Mouse (Mus musculus): ENCODE measurements around the gene Cand1.

The Cand1 gene

DNA sequence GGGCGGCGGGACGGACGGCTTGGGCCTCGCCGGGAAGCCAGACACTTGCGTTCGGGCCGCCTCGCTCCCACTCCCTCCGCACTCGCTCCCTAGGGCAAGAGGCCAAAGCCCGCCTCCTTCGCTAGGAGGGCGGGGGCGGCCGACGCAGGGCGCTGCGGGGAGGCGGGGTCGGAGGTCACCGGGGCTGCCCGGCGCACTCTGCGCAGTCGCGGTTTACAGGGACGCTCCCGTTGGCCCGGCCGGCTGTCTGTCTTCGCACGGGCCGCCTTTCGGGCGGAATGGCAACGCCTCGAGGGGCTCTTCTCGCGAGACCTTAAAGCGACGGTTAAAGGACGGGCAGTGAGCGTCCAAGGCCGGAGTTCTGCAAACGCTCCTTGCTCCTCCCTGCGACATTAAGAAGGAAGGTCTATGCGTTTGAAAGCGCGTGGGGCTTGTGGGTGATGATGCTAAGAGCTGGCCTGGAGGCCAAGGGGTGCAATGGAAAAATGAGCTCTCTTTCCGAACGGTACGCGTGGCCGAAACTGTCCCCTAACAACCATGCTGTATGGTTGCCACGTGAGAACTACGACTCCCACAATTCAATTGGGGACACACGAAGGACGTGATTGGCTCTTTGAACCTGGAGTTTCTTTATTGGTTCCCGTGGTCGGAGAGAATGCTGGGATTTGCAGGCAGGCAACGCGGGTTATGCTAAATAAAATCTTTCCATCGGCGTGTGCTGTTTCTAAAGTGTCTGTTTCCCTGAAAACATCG lies at the start of gene Cand1:
Cand1 (minus strand) TSS at position 87 of the 753 bp plus-strand sequence.
- DNase-seq (ENCODE audit: low spot score in 2 of 2) = peak; percentile 99

GRCm38 (mm10) chr10:119278871-119279270 lies 39.0 kb upstream of the Cand1 start:
- no peak for DNase-seq (ENCODE audit: low spot score in 2 of 2)

- no peak for DNase-seq (ENCODE audit: low spot score in 2 of 2)
Observed at GRCm38 (mm10) chr10:119274333-119274732, 34.5 kb upstream of the Cand1 start.

GRCm38 (mm10) chr10:119272536-119272935 lies 32.7 kb upstream of the Cand1 start:
- DNase-seq (ENCODE audit: low spot score in 2 of 2) = no peak

- no peak for DNase-seq (ENCODE audit: low spot score in 2 of 2)
Observed at GRCm38 (mm10) chr10:119272005-119272404, 32.1 kb upstream of the Cand1 start.

- DNase-seq (ENCODE audit: low spot score in 2 of 2) = no peak
Observed at GRCm38 (mm10) chr10:119271101-119271500, 31.2 kb upstream of the Cand1 start.

DNA sequence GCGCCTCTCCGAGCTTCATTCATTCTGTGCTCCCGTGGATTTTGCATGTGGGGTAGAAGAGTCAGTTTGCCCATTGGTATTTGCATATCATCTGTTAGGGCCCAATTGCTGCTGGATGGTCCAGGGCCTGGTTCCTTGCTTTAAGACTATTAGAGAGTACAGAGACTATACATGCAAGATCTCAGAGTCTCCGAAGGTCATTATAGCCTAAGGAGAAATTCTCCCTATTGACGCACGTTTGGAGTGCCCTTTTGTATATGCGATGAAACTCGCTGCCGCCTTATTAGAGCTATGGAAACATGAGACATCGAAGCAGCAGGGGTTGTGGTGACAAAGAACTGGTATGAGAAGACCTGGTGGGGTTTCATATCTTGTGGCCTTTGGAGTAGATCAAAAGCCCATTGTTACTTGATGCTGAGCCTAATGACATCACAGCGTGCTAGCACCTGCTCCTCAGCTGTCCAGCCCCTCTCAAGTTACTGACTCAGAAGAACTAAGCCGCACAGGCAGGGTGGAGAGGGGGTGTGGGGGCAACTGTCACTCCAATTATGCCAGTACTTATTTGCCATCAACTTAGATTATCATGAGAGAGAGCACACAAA lies 30.6 kb upstream of the Cand1 start:
- no peak for DNase-seq (ENCODE audit: low spot score in 2 of 2)

DNA sequence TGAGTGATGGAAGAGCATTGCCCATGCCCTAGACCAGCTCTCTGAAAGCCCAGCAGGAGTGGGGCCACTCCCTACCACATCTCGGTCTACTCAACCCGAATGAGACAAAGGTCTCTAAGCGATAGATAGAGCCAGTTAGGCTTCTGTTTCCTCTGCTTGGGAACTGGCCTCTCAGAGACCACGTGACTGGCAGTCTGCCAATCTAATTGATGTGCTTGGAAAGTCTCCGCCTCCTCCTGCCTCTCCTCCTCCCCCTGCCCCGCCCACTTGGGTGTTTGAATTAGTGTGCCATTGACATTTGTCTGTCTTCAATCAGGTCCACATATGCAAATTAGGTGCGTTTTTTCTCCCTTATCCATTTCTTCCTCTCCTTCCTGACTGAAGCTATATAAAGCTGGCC lies 24.9 kb upstream of the Cand1 start:
- no peak for DNase-seq (ENCODE audit: low spot score in 2 of 2)

- DNase-seq (ENCODE audit: low spot score in 2 of 2) = no peak
Observed at GRCm38 (mm10) chr10:119262821-119263220, 23.0 kb upstream of the Cand1 start.

DNA sequence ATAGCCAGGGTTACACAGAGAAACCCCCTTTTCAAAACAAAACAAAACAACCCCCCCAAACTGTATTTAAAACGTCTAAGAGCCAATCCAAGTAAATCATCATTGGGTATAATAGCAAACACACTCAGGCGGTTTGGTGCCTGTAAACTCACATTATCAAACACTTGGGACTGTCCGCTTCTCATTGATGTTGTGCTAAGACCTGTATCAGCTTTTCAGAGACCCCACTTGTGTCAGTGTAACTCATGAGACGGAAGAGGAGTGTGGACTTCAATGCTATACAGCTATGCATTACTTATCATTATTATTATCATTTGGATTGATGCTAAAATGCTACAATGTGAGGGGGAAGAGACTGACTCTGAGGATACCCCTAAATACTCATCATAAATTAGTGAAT lies 18.0 kb upstream of the Cand1 start:
- no peak for DNase-seq (ENCODE audit: low spot score in 2 of 2)

DNA sequence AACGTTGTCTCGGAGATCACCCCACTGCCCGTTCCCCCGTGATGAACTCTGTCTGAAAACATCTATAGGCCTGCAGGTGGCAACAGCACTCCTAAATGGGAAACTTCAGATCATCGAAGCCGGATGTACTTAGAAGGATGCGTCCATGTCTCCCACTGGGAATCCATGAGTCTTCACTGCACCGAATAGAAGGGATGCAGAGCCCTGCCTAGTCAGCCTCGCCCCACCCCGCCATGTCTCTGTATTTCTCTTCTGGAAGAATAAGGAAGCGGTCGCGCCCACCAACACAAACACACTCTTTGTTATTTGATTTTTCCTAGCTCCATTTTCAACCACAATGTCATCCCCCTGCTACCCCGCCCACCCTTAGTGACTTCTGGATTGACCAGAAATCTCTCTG lies 4.3 kb upstream of the Cand1 start:
- no peak for DNase-seq (ENCODE audit: low spot score in 2 of 2)

DNA sequence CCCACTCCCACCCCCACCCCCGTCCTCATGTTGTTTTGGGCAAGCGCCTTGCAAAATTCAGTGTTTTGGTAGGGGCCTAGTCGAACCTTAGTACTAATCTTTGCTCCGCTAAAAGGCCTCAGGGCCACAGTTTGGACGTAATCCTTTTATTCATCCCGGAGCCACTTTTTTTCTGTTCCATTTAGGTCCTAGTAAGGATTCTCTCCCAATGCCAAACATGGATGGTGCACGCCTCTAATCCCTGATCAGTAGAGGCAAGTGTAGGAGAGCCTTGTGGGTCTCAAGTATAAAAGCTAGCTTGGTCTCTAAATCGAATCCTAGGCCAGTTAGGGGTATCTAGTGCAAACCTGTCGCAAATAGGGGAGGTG lies 851 bp upstream of the Cand1 start:
- peak in 1 of 2 experiments; percentile 14 for DNase-seq (ENCODE audit: low spot score in 2 of 2)

DNA sequence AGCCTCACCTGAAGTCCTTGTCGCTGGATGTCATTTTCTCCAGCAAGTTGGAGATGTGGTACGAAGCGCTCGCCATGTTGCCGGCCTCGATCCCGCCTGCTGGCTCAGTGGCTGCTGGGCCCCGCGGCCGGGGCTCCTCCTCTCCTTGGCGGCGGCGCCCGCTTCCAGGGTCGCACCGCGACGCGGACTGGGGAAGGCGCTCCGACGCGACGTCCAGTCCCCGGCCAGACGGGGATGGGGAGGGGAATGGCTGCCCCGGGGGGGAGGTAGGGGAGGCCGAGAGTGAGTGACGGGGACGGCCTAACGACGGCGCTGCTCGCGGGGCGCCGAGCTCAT lies 254 bp downstream of the Cand1 start:
- no peak for DNase-seq (ENCODE audit: low spot score in 2 of 2)

DNA sequence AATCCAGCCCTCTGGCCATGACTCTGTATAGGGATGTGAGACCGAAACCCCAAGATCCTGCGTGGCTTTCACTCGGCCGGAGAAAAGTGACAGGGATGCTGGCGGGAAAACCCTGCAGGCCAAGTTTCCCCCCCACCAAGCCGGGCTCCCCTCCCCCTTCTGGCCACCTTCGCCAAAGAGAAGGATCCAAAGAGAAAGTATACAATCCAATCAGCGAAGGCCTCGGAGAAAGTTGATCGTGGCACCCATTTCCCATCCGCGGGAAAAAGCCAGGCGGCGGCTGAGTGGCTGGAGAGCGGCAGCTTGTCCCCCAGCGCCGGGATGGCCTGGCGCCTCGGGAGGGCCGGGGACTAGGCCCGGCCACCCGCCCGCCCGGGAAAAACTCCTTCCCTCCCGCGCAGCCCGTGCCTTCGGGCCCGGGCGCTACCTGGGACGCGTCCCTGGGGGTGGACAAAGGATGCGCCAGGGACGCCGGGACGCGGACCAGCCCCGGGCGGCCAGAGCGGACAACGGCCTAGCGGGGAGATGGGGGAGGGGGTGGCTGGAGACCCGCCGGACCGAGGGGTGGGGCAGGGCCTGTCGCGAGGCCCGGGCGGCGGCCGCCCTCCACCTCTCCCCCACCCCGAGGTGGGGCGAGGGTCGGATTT lies 747 bp downstream of the Cand1 start:
- DNase-seq (ENCODE audit: low spot score in 2 of 2) = peak; percentile 16 to 29

DNA sequence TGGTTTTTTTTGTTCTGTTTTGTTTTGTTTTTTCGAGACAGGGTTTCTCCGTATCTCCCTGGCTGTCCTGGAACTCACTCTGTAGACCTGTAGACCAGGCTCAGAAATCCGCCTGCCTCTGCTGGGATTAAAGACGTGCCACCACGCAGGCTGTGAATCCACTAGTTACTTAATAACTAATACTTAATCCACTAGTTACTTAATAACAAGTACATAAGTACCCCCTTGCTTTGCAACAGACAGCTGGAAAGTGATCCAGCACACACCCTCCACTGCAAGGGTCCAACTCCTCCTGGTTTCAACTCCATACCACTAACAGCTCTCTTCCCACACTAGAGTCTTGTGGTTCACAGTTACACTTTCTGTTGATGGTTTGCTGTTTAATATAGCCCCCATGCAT lies 8.3 kb downstream of the Cand1 start:
- DNase-seq (ENCODE audit: low spot score in 2 of 2) = no peak

GRCm38 (mm10) chr10:119230703-119231102 lies 9.2 kb downstream of the Cand1 start:
- DNase-seq (ENCODE audit: low spot score in 2 of 2) = no peak

GRCm38 (mm10) chr10:119230074-119230669 lies 9.7 kb downstream of the Cand1 start:
- DNase-seq (ENCODE audit: low spot score in 2 of 2) = no peak

GRCm38 (mm10) chr10:119223686-119224085 lies 16.2 kb downstream of the Cand1 start:
- no peak for DNase-seq (ENCODE audit: low spot score in 2 of 2)

GRCm38 (mm10) chr10:119221631-119222030 lies 18.2 kb downstream of the Cand1 start:
- DNase-seq (ENCODE audit: low spot score in 2 of 2) = no peak

GRCm38 (mm10) chr10:119219415-119219814 lies 20.4 kb downstream of the Cand1 start:
- no peak for DNase-seq (ENCODE audit: low spot score in 2 of 2)

GRCm38 (mm10) chr10:119218274-119219080 lies 21.4 kb downstream of the Cand1 start:
- DNase-seq (ENCODE audit: low spot score in 2 of 2) = no peak

DNA sequence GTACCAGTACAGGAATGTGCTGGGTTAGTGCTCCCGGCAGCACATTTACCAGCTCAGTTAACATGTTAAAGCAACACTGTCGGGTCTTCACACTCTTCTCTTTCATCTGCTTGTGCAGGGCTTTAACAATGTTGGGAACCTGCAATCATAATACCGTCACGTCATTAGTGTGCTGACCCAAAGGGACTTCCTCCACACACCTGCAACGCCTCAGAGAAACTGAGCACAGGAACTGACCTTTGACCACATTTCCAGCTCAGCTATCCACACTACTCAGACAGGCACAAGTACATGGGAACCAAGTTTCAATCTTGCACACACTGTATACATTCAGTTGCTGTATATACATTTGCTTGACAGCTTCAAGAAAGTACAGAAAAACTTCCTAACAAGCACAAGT lies 27.4 kb downstream of the Cand1 start:
- no peak for DNase-seq (ENCODE audit: low spot score in 2 of 2)

Measured in frontal cortex, postnatal 25 days (tissue).